Mouse (Mus musculus) kidney, embryonic 16.5 days (tissue): Measurements from ENCODE around the gene Zc3h7b. TPM values are rescaled to one million over a fixed set of nuclear protein-coding genes. Genes with fewer than 3 reads are reported as not detected.

Experiments used
- ATAC-seq: fragments of 200-750 bp; cut with Nextera tagmentation; 2 replicates; pipeline ENCODE4 v1.8.0; 2017; ENCODE audit warnings: moderate TSS enrichment; ENCODE audit not compliant: low FRiP score, low TSS enrichment
- H3K27ac ChIP-seq: fragments of 300-500 bp; sonication (generic); 2 replicates; pipeline ENCODE4 v1.5.1; 2014; ENCODE audit warnings: low read length
- H3K27me3 ChIP-seq: fragments of 300-500 bp; sonication (generic); 2 replicates; pipeline ENCODE4 v1.6.1; 2014; ENCODE audit warnings: low read length, control low read depth, mixed read lengths; ENCODE audit not compliant: insufficient read depth
- H3K36me3 ChIP-seq: fragments of 300-500 bp; sonication (generic); 2 replicates; pipeline ENCODE4 v1.6.1; 2014; ENCODE audit warnings: low read length, control low read depth, mixed read lengths; ENCODE audit not compliant: insufficient read depth
- H3K4me1 ChIP-seq: fragments of 300-500 bp; sonication (generic); 2 replicates; pipeline ENCODE4 v1.6.1; 2014; ENCODE audit warnings: low read length, control low read depth, mixed read lengths; ENCODE audit not compliant: insufficient read depth
- H3K4me2 ChIP-seq: fragments of 300-500 bp; sonication (generic); replicated peaks from 2 replicates; pipeline ENCODE4 v1.6.1; 2014; ENCODE audit warnings: low read depth, low read length
- H3K4me3 ChIP-seq: fragments of 300-500 bp; sonication (generic); 2 replicates; pipeline ENCODE4 v1.5.1; 2014; ENCODE audit warnings: mild to moderate bottlenecking, low read length
- H3K9ac ChIP-seq: fragments of 300-500 bp; sonication (generic); replicated peaks from 2 replicates; pipeline ENCODE4 v1.6.1; 2014; ENCODE audit warnings: low read length
- H3K9me3 ChIP-seq: fragments of 300-500 bp; sonication (generic); 2 replicates; pipeline ENCODE4 v1.6.1; 2016; ENCODE audit warnings: low read length, control low read depth
- WGBS: fragments of 180-500 bp; shearing (Covaris S2); extraction: QIAGEN DNeasy Blood & Tissue Kit; methylation state at CpG from one replicate; pipeline ENCODE4 v1.1.7; 2014; 5-methylcytosine and 5-hydroxymethylcytosine counted together
- polyA plus RNA-seq: library from polyadenylated mRNA; unstranded; fragments of >200 nt; fragmentation: Nextera tagmentation; extraction: Ambion mirVana; gene quantifications from 2 replicates; pipeline ENCODE4 v1.2.1, GENCODE M21; 2015

The Zc3h7b gene
- polyA plus RNA-seq, 1 experiment from 2014 or later: 35.1 TPM

DNA sequence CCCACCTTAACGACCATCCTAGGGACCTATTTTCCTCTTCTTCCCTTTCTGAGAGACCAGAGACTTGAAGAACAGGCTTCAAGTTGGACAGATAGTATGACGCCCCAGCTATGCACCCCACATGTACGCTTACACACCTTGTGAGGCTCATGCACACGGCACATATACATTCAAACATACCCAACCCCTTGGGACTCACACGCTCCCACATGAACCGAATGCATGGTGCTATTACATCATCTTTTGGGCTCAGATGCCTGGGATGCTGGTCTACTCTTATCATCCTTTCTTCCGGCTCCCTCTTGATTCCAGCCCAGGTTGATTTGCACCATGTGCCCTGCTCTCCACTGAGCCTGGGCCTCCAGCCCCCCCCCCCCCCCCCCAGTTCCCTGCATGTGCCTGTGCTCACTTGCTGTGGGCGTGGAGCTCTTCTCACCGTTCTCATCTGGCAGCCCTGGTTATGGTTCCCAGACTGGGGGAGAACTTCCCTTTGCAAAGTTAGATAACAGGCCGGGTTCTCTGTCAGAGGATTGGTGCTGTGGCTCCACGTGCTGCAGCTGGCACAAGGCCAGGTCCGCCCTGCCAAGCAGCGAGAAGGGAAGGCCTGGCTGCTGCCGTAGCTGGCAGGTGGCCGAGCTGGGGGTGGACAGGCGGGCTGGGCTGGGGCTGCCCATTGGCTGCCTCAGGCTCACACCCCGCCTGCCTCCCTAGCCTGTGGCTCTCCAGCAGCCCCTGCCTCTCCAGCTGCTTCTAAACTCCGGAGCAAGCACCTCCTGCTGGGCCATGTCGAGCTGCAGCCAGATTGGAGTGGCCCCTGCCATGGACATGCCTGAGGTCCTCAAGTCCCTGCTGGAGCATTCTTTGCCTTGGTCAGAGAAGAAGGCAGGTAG lies 57.4 kb downstream of the Zc3h7b start, which contains the start of gene Tef:
Gene Tef (plus strand): TSS at position 421 of the 890 bp plus-strand sequence.
- WGBS: 22% methylated on average over 19 of the region's 19 CpGs
- Histone ChIP-seq H3K36me3 (no peaks in the 10 kb centered on the region), H3K4me3 (peak within 1 kb of the TSS; percentile 41), H3K4me2 (peak within 1 kb of the TSS; percentile 60), H3K27ac (peak within 1 kb of the TSS; percentile 77), H3K9ac (peak within 1 kb of the TSS; percentile 61), H3K9me3 (no peaks in the 10 kb centered on the region), H3K4me1 (peaks cover 40% of the 10 kb centered on the region), H3K27me3 (no peaks in the 10 kb centered on the region)
- ATAC-seq: peak; percentile 98

GRCm38 (mm10) chr15:81802941-81803351 lies 58.1 kb downstream of the Zc3h7b start:
- H3K4me1 ChIP-seq: peaks cover 40% of the 10 kb centered on the region

GRCm38 (mm10) chr15:81803425-81803951 lies 58.6 kb downstream of the Zc3h7b start:
- H3K4me1 ChIP-seq: peaks cover 40% of the 10 kb centered on the region
- H3K4me2 ChIP-seq: peak overlapping the region; percentile 60
- H3K27ac ChIP-seq: peak overlapping the region; percentile 77
- WGBS: 52% methylated on average over 4 of the region's 4 CpGs
- peak overlapping the region; percentile 61; the same call in 1 of the 2 replicates for H3K9ac ChIP-seq
- ATAC-seq: no peak
- no peaks in the 10 kb centered on the region for H3K36me3 ChIP-seq
- H3K9me3 ChIP-seq: no peaks in the 10 kb centered on the region
- H3K4me3 ChIP-seq: peak overlapping the region; percentile 41
- no peaks in the 10 kb centered on the region for H3K27me3 ChIP-seq

More at GRCm38 (mm10) chr15:81802941-81803351, 58.1 kb downstream of the Zc3h7b start:
- H3K27ac ChIP-seq: peak overlapping the region; percentile 77
- H3K9ac ChIP-seq: peak overlapping the region; percentile 61
- ATAC-seq: peak; percentile 32
- peak overlapping the region; percentile 41 for H3K4me3 ChIP-seq
- peak overlapping the region; percentile 60 for H3K4me2 ChIP-seq
- no peaks in the 10 kb centered on the region for H3K36me3 ChIP-seq
- no peaks in the 10 kb centered on the region for H3K9me3 ChIP-seq
- no peaks in the 10 kb centered on the region for H3K27me3 ChIP-seq
- 12% methylated on average over 8 of the region's 8 CpGs for WGBS

DNA sequence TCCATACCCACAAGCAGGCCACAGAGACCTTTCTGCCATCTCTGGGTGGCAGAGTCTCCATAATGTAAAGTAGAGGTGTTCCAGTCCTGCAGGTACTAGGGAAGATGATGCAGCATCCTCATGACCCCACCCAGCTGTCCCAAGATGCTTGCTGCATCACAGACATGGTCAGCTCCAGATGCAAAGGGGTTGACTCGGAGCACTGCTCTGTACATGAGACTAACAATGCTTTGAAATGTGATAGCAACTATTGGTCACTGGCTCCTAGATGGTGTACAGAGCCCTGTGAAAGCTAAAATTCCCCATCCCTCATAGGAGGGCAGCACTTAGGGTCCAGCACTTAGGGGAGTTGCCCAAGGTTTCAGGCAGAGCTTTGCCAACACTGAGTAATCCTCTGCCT lies 59.3 kb downstream of the Zc3h7b start:
- ATAC-seq: no peak
- peaks cover 42% of the 10 kb centered on the region for H3K4me1 ChIP-seq

GRCm38 (mm10) chr15:81804883-81805282 lies 60.0 kb downstream of the Zc3h7b start:
- no peak overlapping the region; the same call in 1 of the 2 replicates for H3K27ac ChIP-seq
- 66% methylated on average over 3 of the region's 3 CpGs for WGBS
- no peaks in the 10 kb centered on the region for H3K36me3 ChIP-seq
- ATAC-seq: no peak
- peaks cover 49% of the 10 kb centered on the region for H3K4me1 ChIP-seq
- H3K9ac ChIP-seq: peak overlapping the region; percentile 20; the same call in 1 of the 2 replicates
- H3K9me3 ChIP-seq: no peaks in the 10 kb centered on the region
- no peak overlapping the region for H3K4me2 ChIP-seq
- H3K4me3 ChIP-seq: no peak overlapping the region
- H3K27me3 ChIP-seq: no peaks in the 10 kb centered on the region

More for the DNA sequence above, 59.3 kb downstream of the Zc3h7b start:
- WGBS: 52% methylated on average over 1 of the region's 1 CpGs
- no peak overlapping the region for H3K4me2 ChIP-seq
- H3K9ac ChIP-seq: no peak overlapping the region
- H3K36me3 ChIP-seq: no peaks in the 10 kb centered on the region
- no peaks in the 10 kb centered on the region for H3K9me3 ChIP-seq
- H3K4me3 ChIP-seq: no peak overlapping the region
- no peak overlapping the region for H3K27ac ChIP-seq
- no peaks in the 10 kb centered on the region for H3K27me3 ChIP-seq

DNA sequence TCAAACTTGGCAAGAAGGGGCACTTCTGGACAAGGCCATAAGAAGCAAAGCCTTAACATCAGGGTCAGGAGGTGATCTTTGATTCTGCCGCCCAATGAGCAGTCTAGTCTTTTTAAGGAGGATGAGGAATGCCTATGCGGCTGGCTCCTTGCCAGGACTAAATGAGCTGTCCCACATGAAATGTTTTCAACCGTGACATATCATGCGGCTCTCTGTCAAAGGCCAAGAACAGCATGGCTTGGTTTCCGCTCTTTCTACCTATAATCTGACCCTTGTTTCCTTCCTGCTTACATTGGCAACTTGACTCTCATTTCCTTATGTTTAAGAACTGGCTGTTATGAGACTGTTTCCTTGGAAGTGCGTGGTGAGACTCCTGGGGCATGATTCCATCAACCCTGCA lies 60.8 kb downstream of the Zc3h7b start:
- no peaks in the 10 kb centered on the region for H3K27me3 ChIP-seq
- WGBS: 12% methylated on average over 6 of the region's 6 CpGs
- no peak for ATAC-seq
- H3K9me3 ChIP-seq: no peaks in the 10 kb centered on the region
- H3K9ac ChIP-seq: no peak overlapping the region
- H3K36me3 ChIP-seq: no peaks in the 10 kb centered on the region
- no peak overlapping the region for H3K4me3 ChIP-seq
- H3K4me2 ChIP-seq: no peak overlapping the region; the same call in 1 of the 2 replicates
- H3K27ac ChIP-seq: peak overlapping the region; percentile 68
- peaks cover 55% of the 10 kb centered on the region for H3K4me1 ChIP-seq

DNA sequence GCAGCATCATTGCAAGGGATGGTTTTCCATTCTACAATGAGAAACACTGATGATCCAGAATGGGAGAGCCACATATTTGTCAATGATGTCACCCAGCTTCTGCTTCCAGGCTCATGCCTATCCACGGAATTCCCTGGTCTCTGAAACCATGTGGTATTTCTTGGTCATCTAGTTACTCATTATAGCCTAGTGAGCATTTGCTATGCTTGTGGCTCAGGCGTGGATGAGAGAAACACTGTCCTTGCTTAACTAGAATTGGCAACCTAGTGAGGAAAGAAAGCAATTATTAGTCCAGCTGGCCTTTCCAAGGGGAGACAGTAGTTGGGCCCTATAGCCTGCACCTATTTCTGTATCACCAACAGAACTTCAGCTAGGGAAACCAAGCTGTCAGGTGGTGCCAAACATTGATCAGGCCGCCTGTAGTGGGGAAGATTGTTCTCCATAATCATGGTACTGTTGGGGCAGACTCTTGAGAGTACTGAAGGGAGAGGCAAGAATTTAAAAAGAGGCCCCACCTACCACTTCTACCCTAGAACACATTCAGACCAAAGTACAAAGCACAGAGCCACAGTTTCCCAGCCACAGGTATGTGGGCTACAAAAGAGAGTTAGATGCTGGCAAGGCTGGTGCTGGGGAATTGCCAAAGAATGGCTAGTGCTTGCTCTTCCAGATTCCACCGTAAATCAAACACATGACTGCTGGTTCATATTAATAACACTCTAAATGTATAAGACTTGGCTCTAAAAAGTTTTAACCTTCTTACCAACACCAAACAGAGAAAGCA lies 62.0 kb downstream of the Zc3h7b start:
- Histone ChIP-seq H3K27me3 (no peaks in the 10 kb centered on the region), H3K4me2 (no peak overlapping the region), H3K4me1 (peaks cover 55% of the 10 kb centered on the region), H3K27ac (no peak overlapping the region), H3K36me3 (no peaks in the 10 kb centered on the region), H3K9ac (no peak overlapping the region), H3K9me3 (no peaks in the 10 kb centered on the region), H3K4me3 (no peak overlapping the region)
- ATAC-seq: no peak
- WGBS: 89% methylated on average over 4 of the region's 4 CpGs

DNA sequence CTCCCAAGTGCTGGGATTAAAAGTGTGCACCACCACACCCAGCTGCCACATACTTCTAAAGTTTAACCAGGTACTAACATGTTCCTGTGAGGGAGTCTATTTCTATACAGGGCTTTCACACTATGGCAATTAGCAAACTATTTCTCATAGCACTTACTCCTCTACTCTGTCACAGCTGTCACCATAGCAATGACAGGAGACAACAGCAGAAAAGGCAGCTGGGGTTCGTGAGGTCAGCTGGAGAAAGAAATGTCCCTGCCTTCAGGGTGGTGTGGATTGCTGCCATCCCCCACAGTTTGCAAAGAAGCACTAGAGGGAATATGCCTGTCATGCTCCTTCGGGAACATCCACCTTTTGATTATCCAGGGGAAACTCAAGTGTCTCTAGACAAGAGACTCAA lies 63.9 kb downstream of the Zc3h7b start:
- Histone ChIP-seq H3K36me3 (no peaks in the 10 kb centered on the region), H3K4me2 (no peak overlapping the region), H3K4me1 (peaks cover 52% of the 10 kb centered on the region), H3K9ac (no peak overlapping the region), H3K4me3 (no peak overlapping the region), H3K27ac (no peak overlapping the region), H3K9me3 (no peaks in the 10 kb centered on the region), H3K27me3 (no peaks in the 10 kb centered on the region)
- WGBS: 71% methylated on average over 2 of the region's 2 CpGs
- no peak for ATAC-seq

DNA sequence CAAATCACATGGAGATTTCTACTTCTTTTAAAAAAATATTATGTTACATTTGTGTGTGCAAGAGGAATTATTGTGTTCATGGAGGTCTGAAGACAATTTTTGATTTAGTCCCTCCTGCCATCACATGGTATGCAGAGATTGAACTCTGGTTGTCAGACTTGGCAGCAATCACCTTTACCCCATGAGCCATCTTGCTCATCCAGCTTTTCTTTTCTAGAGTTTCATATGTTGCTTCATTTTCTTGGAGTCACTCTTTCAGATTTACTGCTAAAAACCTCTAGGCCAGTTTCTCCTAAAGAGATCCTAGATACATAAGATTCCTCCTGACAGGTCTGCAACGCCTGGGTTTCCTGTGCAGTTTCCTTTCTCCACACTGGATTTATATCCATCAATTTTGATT lies 64.7 kb downstream of the Zc3h7b start:
- peak overlapping the region; percentile 85 for H3K4me2 ChIP-seq
- WGBS: 16% methylated on average over 1 of the region's 1 CpGs
- peak overlapping the region; percentile 78 for H3K4me3 ChIP-seq
- no peaks in the 10 kb centered on the region for H3K36me3 ChIP-seq
- no peaks in the 10 kb centered on the region for H3K27me3 ChIP-seq
- H3K4me1 ChIP-seq: peaks cover 48% of the 10 kb centered on the region
- no peak for ATAC-seq
- peak overlapping the region; percentile 98 for H3K27ac ChIP-seq
- no peaks in the 10 kb centered on the region for H3K9me3 ChIP-seq
- peak overlapping the region; percentile 72 for H3K9ac ChIP-seq
